Mouse (Mus musculus): ENCODE data around the gene Gna11. TPM values are rescaled to one million over a fixed set of nuclear protein-coding genes. Genes with fewer than 3 reads are reported as not detected.

The Gna11 gene
- polyA plus RNA-seq, 1 experiment from 2014 or later = 76.9 TPM

- H3K4me1 ChIP-seq (replicated peaks) = peaks cover 76% of the 10 kb centered on the region
- no peaks in the 10 kb centered on the region for H3K36me3 ChIP-seq
- peak overlapping the region; percentile 75 for H3K27ac ChIP-seq
- H3K4me3 ChIP-seq = peak overlapping the region; percentile 52; the same call in 1 of the 2 replicates
- WGBS = 11% methylated on average over 9 of the region's 9 CpGs
- DNase-seq (ENCODE audit: low spot score) = no peak
- H3K27me3 ChIP-seq (ENCODE audit: insufficient read depth, poor library complexity, severe bottlenecking) = peaks cover 87% of the 10 kb centered on the region
- H3K9me3 ChIP-seq = no peaks in the 10 kb centered on the region
Observed at GRCm38 (mm10) chr10:81572975-81573374, 28.0 kb upstream of the Gna11 start.

- H3K27ac ChIP-seq = peak overlapping the region; percentile 75
- H3K27me3 ChIP-seq (ENCODE audit: insufficient read depth, poor library complexity, severe bottlenecking) = peaks cover 87% of the 10 kb centered on the region
- no peaks in the 10 kb centered on the region for H3K9me3 ChIP-seq
- H3K36me3 ChIP-seq = no peaks in the 10 kb centered on the region
- 2% methylated on average over 9 of the region's 9 CpGs for WGBS
- DNase-seq (ENCODE audit: low spot score) = no peak
- peak overlapping the region; percentile 52 for H3K4me3 ChIP-seq
- H3K4me1 ChIP-seq (replicated peaks) = peaks cover 83% of the 10 kb centered on the region
Observed at GRCm38 (mm10) chr10:81572133-81572671, 27.2 kb upstream of the Gna11 start.

- WGBS = 1% methylated on average over 18 of the region's 18 CpGs
- peak overlapping the region; percentile 79 for H3K27ac ChIP-seq
- H3K27me3 ChIP-seq (ENCODE audit: insufficient read depth, poor library complexity, severe bottlenecking) = peaks cover 87% of the 10 kb centered on the region
- no peaks in the 10 kb centered on the region for H3K9me3 ChIP-seq
- H3K36me3 ChIP-seq = no peaks in the 10 kb centered on the region
- H3K4me1 ChIP-seq (replicated peaks) = peaks cover 82% of the 10 kb centered on the region
- peak; percentile 98 for DNase-seq (ENCODE audit: low spot score)
- H3K4me3 ChIP-seq = peak overlapping the region; percentile 52
Observed at GRCm38 (mm10) chr10:81571501-81571876, 26.5 kb upstream of the Gna11 start.

GRCm38 (mm10) chr10:81570831-81571500 lies 26.0 kb upstream of the Gna11 start:
- peaks cover 87% of the 10 kb centered on the region for H3K27me3 ChIP-seq (ENCODE audit: insufficient read depth, poor library complexity, severe bottlenecking)
- WGBS = under 1% methylated on average over 34 of the region's 34 CpGs
- H3K27ac ChIP-seq = peak overlapping the region; percentile 85
- H3K4me3 ChIP-seq = peak overlapping the region; percentile 52
- H3K36me3 ChIP-seq = peaks cover 5% of the 10 kb centered on the region
- H3K4me1 ChIP-seq (replicated peaks) = peaks cover 82% of the 10 kb centered on the region
- DNase-seq (ENCODE audit: low spot score) = peak; percentile 96
- no peaks in the 10 kb centered on the region for H3K9me3 ChIP-seq

- H3K4me3 ChIP-seq = peak overlapping the region; percentile 52
- no peaks in the 10 kb centered on the region for H3K9me3 ChIP-seq
- H3K27me3 ChIP-seq (ENCODE audit: insufficient read depth, poor library complexity, severe bottlenecking) = peaks cover 87% of the 10 kb centered on the region
- peaks cover 82% of the 10 kb centered on the region for H3K4me1 ChIP-seq (replicated peaks)
- H3K27ac ChIP-seq = peak overlapping the region; percentile 85
- no peak for DNase-seq (ENCODE audit: low spot score)
- WGBS = under 1% methylated on average over 11 of the region's 11 CpGs
- H3K36me3 ChIP-seq = peaks cover 11% of the 10 kb centered on the region
Observed at GRCm38 (mm10) chr10:81570238-81570800, 25.3 kb upstream of the Gna11 start.

- 42% methylated on average over 9 of the region's 9 CpGs for whole genome bisulfite sequencing
- H3K9me3 ChIP-seq = no peaks in the 10 kb centered on the region
- peak overlapping the region; percentile 85 for H3K27ac ChIP-seq
- H3K27me3 ChIP-seq (ENCODE audit: insufficient read depth, poor library complexity, severe bottlenecking) = peaks cover 87% of the 10 kb centered on the region
- no peak overlapping the region for H3K4me3 ChIP-seq
- peaks cover 82% of the 10 kb centered on the region for H3K4me1 ChIP-seq (replicated peaks)
- DNase-seq (ENCODE audit: low spot score) = no peak
- H3K36me3 ChIP-seq = peaks cover 18% of the 10 kb centered on the region
Observed at GRCm38 (mm10) chr10:81569507-81570237, 24.7 kb upstream of the Gna11 start.

GRCm38 (mm10) chr10:81568381-81569191 lies 23.6 kb upstream of the Gna11 start:
- Histone ChIP-seq H3K36me3 (peaks cover 27% of the 10 kb centered on the region), H3K27ac (peak overlapping the region; percentile 85), H3K4me1 (replicated peaks) (peaks cover 83% of the 10 kb centered on the region), H3K27me3 (ENCODE audit: insufficient read depth, poor library complexity, severe bottlenecking) (peaks cover 87% of the 10 kb centered on the region), H3K4me3 (peak overlapping the region; percentile 35), H3K9me3 (no peaks in the 10 kb centered on the region)
- WGBS = 13% methylated on average over 16 of the region's 16 CpGs
- DNase-seq (ENCODE audit: low spot score) = no peak

GRCm38 (mm10) chr10:81565257-81566228 lies 20.6 kb upstream of the Gna11 start:
- Histone ChIP-seq H3K36me3 (peaks cover 35% of the 10 kb centered on the region), H3K27ac (peak overlapping the region; percentile 59), H3K4me1 (replicated peaks) (peaks cover 88% of the 10 kb centered on the region), H3K27me3 (ENCODE audit: insufficient read depth, poor library complexity, severe bottlenecking) (peaks cover 97% of the 10 kb centered on the region), H3K9me3 (no peaks in the 10 kb centered on the region), H3K4me3 (peak overlapping the region; percentile 45)
- WGBS = 17% methylated on average over 20 of the region's 20 CpGs
- no peak for DNase-seq (ENCODE audit: low spot score)

GRCm38 (mm10) chr10:81564734-81565133 lies 19.7 kb upstream of the Gna11 start:
- Histone ChIP-seq H3K36me3 (peaks cover 35% of the 10 kb centered on the region), H3K9me3 (no peaks in the 10 kb centered on the region), H3K27ac (peak overlapping the region; percentile 84), H3K4me1 (replicated peaks) (peaks cover 88% of the 10 kb centered on the region), H3K4me3 (peak overlapping the region; percentile 45), H3K27me3 (ENCODE audit: insufficient read depth, poor library complexity, severe bottlenecking) (peaks cover 98% of the 10 kb centered on the region)
- DNase-seq (ENCODE audit: low spot score) = peak; percentile 60
- WGBS = 7% methylated on average over 10 of the region's 10 CpGs

GRCm38 (mm10) chr10:81564216-81564615 lies 19.2 kb upstream of the Gna11 start:
- Histone ChIP-seq H3K9me3 (no peaks in the 10 kb centered on the region), H3K27ac (peak overlapping the region; percentile 84), H3K27me3 (ENCODE audit: insufficient read depth, poor library complexity, severe bottlenecking) (peaks cover 94% of the 10 kb centered on the region), H3K4me3 (peak overlapping the region; percentile 45), H3K36me3 (peaks cover 35% of the 10 kb centered on the region), H3K4me1 (replicated peaks) (peaks cover 86% of the 10 kb centered on the region)
- WGBS = 2% methylated on average over 10 of the region's 10 CpGs
- DNase-seq (ENCODE audit: low spot score) = peak; percentile 60

- WGBS = 48% methylated on average over 6 of the region's 6 CpGs
- peaks cover 35% of the 10 kb centered on the region for H3K36me3 ChIP-seq
- H3K4me1 ChIP-seq (replicated peaks) = peaks cover 82% of the 10 kb centered on the region
Observed at GRCm38 (mm10) chr10:81563481-81563880, 18.5 kb upstream of the Gna11 start.

More at GRCm38 (mm10) chr10:81563481-81563880, 18.5 kb upstream of the Gna11 start:
- Histone ChIP-seq H3K4me3 (peak overlapping the region; percentile 45), H3K27ac (peak overlapping the region; percentile 84; the same call in 1 of the 2 replicates), H3K9me3 (no peaks in the 10 kb centered on the region), H3K27me3 (ENCODE audit: insufficient read depth, poor library complexity, severe bottlenecking) (peaks cover 87% of the 10 kb centered on the region)
- no peak for DNase-seq (ENCODE audit: low spot score)
